Comparison of ENCODE assay signal across 19 mouse cellular contexts in the genomic region with DNA sequence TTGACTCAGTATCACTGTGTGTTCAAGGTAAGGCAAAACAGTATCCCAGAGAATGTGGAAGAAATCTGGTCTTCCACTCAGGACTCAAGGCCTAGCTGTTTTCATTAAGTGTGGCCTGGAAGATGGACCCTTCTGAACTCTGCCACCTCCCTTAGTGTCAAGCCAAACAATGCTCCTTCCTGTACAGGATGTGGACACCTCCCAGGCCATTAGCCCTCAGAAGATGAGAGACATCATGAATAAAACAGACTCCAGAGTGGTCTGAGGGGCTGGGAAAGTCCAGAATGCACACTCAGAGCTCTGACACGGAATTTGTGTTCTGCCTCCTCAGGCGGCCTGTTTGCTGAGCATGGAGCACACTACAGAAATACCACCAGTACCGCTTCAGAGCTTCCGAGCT.
DNase-seq lines count a peak whose midpoint lies in the region; ATAC-seq and TF ChIP-seq lines count a peak whose summit lies in the region.
"Had no signal": no experiment of that assay in that cellular context is flagged by ENCODE, and none has a peak within 500 bp of the region (broad histone marks: within the 10 kb centered on the region; RNA-seq: fewer than 3 reads in every experiment).

No protein-coding gene starts in this region.

- H3K27ac ChIP-seq in heart, embryonic 12.5 days (ENCODE audit: poor library complexity, severe bottlenecking), result no peak overlapping the region
- peak overlapping the region; percentile 21; the same call in 1 of the 2 replicates for H3K27ac ChIP-seq in layer of hippocampus, adult 2 months
- no peak overlapping the region for H3K27ac ChIP-seq in intestine, embryonic 16.5 days (ENCODE audit: low read length)
- H3K27ac ChIP-seq: forebrain, embryonic 12.5 days; hindbrain, embryonic 10.5 days; left cerebral cortex, adult 2 months; liver, embryonic 12.5 days; lung, embryonic 15.5 days; midbrain, embryonic 10.5 days; stomach, embryonic 15.5 days had no signal

- H3K9ac ChIP-seq in heart, embryonic 12.5 days, result no peak overlapping the region
- no peak overlapping the region for H3K9ac ChIP-seq in intestine, embryonic 16.5 days (ENCODE audit: low read depth, low read length)
- H3K9ac ChIP-seq: forebrain, embryonic 12.5 days; liver, embryonic 12.5 days; lung, embryonic 15.5 days; stomach, embryonic 15.5 days had no signal

- 0 out of 2 replicates have a peak, but pooled peaks cover 3% of the 10 kb centered on the region for H3K36me3 ChIP-seq in heart, embryonic 12.5 days
- no peaks in the 10 kb centered on the region for H3K36me3 ChIP-seq in intestine, embryonic 16.5 days (ENCODE audit: control insufficient read depth, insufficient read depth, low read length)
- H3K36me3 ChIP-seq: forebrain, embryonic 12.5 days; liver, embryonic 12.5 days; lung, embryonic 15.5 days; stomach, embryonic 15.5 days had no signal

- ATAC-seq in heart, embryonic 12.5 days (ENCODE audit: insufficient number of reproducible peaks, low FRiP score), result no peak
- no peak for ATAC-seq in intestine, embryonic 16.5 days
- ATAC-seq: liver, embryonic 12.5 days had no signal

- no peak overlapping the region for H3K4me2 ChIP-seq in heart, embryonic 12.5 days
- no peak overlapping the region for H3K4me2 ChIP-seq in intestine, embryonic 16.5 days (ENCODE audit: low read depth, low read length)
- H3K4me2 ChIP-seq: forebrain, embryonic 12.5 days; liver, embryonic 12.5 days; lung, embryonic 15.5 days; stomach, embryonic 15.5 days had no signal

- H3K4me3 ChIP-seq in heart, embryonic 12.5 days, result no peak overlapping the region
- no peak overlapping the region for H3K4me3 ChIP-seq in layer of hippocampus, adult 2 months
- no peak overlapping the region for H3K4me3 ChIP-seq in intestine, embryonic 16.5 days (ENCODE audit: low read length)
- H3K4me3 ChIP-seq: forebrain, embryonic 12.5 days; hindbrain, embryonic 10.5 days; left cerebral cortex, adult 2 months; liver, embryonic 12.5 days; lung, embryonic 15.5 days; midbrain, embryonic 10.5 days; stomach, embryonic 15.5 days had no signal

- peak; percentile 36 to 66 for DNase-seq in heart, adult 18-20 months
- DNase-seq in layer of hippocampus, adult 2 months (ENCODE audit: low spot score in 2 of 2), result no peak
- no peak for DNase-seq in layer of hippocampus, postnatal 10 days (ENCODE audit: low spot score in 2 of 2)
- DNase-seq in kidney, postnatal 14 days, result peak; percentile 32
- no peak for DNase-seq in frontal cortex, adult 2 months (ENCODE audit: extremely low spot score in 1 of 2, low spot score in 1 of 2)
- DNase-seq: adrenal gland, postnatal 36 days; B cell, adult 2 months; cerebellum, adult 9-11 months; right cerebral cortex, adult 18-20 months; thymus, adult 2 months had no signal

- 73% methylated on average over 4 of the region's 4 CpGs for WGBS in heart, embryonic 12.5 days
- 83% methylated on average over 4 of the region's 4 CpGs for WGBS in intestine, embryonic 16.5 days

- H3K4me1 ChIP-seq in heart, embryonic 12.5 days (replicated peaks), result peaks cover 4% of the 10 kb centered on the region
- H3K4me1 ChIP-seq in intestine, embryonic 16.5 days (ENCODE audit: control insufficient read depth, insufficient read depth, low read length), result no peaks in the 10 kb centered on the region
- H3K4me1 ChIP-seq: lung, embryonic 15.5 days; stomach, embryonic 15.5 days had no signal

- TF ChIP-seq CTCF in layer of hippocampus, adult 2 months (conservative IDR thresholded peaks at IDR 0.05), result no peak

- no peaks in the 10 kb centered on the region for H3K27me3 ChIP-seq in heart, embryonic 12.5 days (replicated peaks)
- no peaks in the 10 kb centered on the region for H3K27me3 ChIP-seq in intestine, embryonic 16.5 days (replicated peaks; ENCODE audit: control insufficient read depth, insufficient read depth, low read length)
- H3K27me3 ChIP-seq: forebrain, embryonic 12.5 days; liver, embryonic 12.5 days; lung, embryonic 15.5 days; stomach, embryonic 15.5 days had no signal

- no peaks in the 10 kb centered on the region for H3K9me3 ChIP-seq in heart, embryonic 12.5 days (replicated peaks)
- H3K9me3 ChIP-seq in intestine, embryonic 16.5 days (ENCODE audit: control insufficient read depth, low read length), result no peaks in the 10 kb centered on the region
- H3K9me3 ChIP-seq: forebrain, embryonic 12.5 days; hindbrain, embryonic 10.5 days; liver, embryonic 12.5 days; lung, embryonic 15.5 days; midbrain, embryonic 10.5 days; stomach, embryonic 15.5 days had no signal

Comparison
In these comparisons a context has a peak if more than half of its experiments do, and no peak if none do; other contexts are left out.
1. DNase-seq: peak in heart, adult 18-20 months (2 of 2) and kidney, postnatal 14 days (single experiment); none in layer of hippocampus, adult 2 months (0 of 2), layer of hippocampus, postnatal 10 days (0 of 2) and frontal cortex, adult 2 months (0 of 2).